Mouse (Mus musculus): ENCODE data around the gene Kyat1. TPM values are rescaled to one million over a fixed set of nuclear protein-coding genes. Genes with fewer than 3 reads are reported as not detected.
A peak's percentile ranks its signal among the peaks of the same experiment; 100 is the strongest.
"Not testable (repeated sequence)": the region's sequence is repeated elsewhere in the genome, so short reads cannot be mapped to it uniquely, and the experiment has no call there.

The Kyat1 gene
- total RNA-seq, 2 experiments from 2014 or later, result 44.5 to 44.6 TPM

DNA sequence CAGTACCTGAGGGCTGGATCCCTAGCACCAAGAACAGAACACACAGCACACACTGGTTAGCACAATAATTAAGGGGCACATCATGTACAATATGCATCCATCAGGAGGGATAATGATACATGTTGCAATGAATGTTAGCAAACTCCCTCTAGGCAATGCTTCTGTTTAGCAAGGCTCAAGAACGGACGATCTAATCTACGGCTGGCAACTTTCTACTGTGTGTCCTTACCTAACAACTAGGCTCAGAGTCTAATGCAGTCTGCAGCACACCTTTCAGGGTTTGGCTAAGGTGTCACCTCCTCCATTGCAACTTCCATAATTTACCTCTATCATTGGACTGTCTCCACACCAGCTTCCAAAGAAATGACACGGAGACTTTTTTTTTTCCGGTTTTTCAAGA is 10.6 kb upstream of the Kyat1 start:
- intact Hi-C loops (cut with DNase I), result no loop called here
- no peak for DNase-seq

GRCm38 (mm10) chr2:30215493-30215892 is 9.8 kb upstream of the Kyat1 start:
- intact Hi-C loops (cut with DNase I), result no loop called here
- peak in 1 of 2 experiments; percentile 30 for DNase-seq

- DNase-seq, result no peak
- intact Hi-C loops (cut with DNase I), result no loop called here
Measured at GRCm38 (mm10) chr2:30214745-30215144, 9.1 kb upstream of the Kyat1 start.

DNA sequence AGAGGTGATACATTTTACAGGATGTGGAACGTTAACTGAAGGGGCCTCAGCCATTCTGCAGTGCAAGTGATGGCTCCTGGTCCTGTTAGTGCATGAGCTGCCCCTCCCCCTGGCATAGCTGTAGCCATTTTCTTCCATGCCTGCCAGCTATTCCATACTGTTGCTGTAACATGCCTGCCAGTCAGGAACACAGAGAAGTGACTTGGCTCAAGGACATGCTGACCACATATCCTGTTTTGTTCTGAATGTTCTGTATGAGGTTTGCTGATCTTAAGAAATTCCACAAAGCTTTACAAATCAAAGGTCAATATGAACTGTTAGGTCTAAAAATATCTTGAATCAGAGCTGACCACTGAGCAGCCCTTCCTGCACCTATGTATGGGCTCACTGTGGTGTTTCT is 7.3 kb upstream of the Kyat1 start:
- intact Hi-C loops (cut with DNase I), result no loop called here
- no peak for DNase-seq

GRCm38 (mm10) chr2:30212169-30212545 is 6.5 kb upstream of the Kyat1 start:
- intact Hi-C loops (cut with DNase I), result no loop called here

DNA sequence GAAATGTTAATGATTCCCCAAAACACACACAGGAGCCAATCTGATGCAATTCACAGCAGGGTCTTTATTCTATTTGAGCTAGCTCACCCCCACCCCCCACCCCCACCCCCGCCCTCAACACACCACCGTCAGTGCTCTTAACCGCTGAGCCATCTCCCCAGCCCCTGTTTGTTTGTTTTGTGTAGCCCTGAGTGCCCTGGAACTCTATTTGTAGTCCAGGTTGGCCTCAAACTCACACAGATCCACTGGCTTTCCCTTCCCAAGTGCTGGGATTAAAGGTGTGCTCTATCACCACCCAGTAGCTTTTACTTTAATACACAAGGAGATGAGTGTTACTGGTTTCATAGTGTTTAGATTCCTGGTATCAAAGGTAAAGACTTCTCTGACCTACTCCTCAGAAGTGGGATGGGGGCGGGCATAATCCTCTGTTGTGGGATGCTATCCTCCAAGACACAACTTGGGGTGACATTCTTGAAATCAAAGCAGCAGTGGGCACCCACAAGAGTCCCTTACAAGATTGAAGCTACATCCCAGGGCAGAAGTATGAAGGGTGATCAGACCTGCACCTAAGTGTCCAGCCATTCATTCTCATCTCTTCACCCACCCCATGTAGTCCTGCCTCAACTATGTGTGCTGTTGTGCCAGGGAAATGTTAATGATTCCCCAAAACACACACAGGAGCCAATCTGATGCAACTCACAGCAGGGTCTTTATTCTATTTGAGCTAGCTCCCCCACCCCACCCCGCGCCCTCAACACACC is 5.9 kb upstream of the Kyat1 start:
- intact Hi-C loops (cut with DNase I), result no loop called here
- DNase-seq, result no peak

More at GRCm38 (mm10) chr2:30212169-30212545, 6.5 kb upstream of the Kyat1 start:
- no peak for DNase-seq

DNA sequence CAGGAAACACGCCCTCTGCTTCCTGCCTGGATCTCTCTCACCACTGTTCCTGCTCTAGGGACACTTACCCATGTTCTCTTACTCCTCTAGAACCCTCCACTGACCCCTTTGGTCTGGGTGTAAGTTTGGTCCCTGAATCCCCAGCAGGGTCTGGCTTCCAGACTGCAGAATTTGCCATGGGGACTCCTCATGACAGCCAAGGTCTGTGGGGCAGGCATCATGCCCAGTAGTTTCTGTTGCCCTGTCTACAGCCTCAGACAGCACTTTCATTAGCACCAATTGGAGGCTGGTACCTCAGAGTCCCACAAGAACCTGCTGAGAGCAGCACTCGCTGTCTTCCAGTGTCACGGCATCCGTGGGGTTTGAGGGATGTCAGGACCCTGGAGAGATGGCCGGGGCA is 2.2 kb upstream of the Kyat1 start:
- intact Hi-C loops (cut with DNase I), result loop anchor here (2.0 kb wide), 1 partner anchor 63 kb away; no protein-coding TSS in a partner anchor
- no peak for DNase-seq

DNA sequence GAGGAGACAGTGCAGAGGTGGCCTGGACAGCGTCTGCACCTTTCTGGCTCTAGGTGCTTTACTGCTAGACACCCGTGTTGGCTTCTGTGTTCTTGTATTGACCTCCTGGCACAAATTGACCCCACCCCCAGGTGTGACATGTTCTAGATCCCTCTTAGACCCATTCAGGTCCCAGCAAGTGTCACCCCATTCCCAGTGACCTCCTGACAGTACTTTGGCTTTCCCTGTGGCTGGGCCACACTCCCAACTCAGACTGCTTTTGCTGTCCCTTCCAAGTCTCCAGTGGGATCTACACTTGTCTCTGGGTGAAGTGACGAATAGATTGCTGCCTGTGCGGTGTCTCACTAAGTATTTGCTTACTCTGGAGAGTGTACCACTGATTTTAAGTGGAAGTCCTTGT is 1.8 kb upstream of the Kyat1 start:
- intact Hi-C loops (cut with DNase I), result loop anchor here (2.0 kb wide), 1 partner anchor 63 kb away; no protein-coding TSS in a partner anchor
- DNase-seq, result no peak

DNA sequence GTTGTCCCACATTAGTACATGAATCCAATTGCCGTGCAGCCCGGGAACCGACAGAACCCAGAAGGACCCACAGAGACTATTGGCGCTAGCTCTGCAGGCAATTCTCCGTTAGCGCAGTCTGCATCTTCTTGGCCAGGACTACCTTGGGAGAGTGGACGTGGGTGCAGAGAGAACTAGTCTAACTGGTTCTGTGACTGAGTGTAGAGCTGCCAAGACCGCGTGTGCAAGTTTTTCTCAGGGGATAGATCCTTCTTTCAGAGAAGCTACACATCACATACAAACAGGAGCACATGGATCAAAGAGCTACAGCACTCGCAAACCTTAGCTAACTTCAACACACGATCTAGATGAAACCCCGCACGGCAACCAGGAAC is 405 bp downstream of the Kyat1 start:
- intact Hi-C loops (cut with DNase I), result loop anchor here (1.0 kb wide), 1 partner anchor 32 kb away; the partner anchor contains the start of gene Lrrc8a

GRCm38 (mm10) chr2:30203439-30203838 is 2.2 kb downstream of the Kyat1 start:
- intact Hi-C loops (cut with DNase I), result no loop called here
- peak in 1 of 2 experiments; percentile 44 for DNase-seq

More for the DNA sequence above, 405 bp downstream of the Kyat1 start:
- DNase-seq, result no peak

DNA sequence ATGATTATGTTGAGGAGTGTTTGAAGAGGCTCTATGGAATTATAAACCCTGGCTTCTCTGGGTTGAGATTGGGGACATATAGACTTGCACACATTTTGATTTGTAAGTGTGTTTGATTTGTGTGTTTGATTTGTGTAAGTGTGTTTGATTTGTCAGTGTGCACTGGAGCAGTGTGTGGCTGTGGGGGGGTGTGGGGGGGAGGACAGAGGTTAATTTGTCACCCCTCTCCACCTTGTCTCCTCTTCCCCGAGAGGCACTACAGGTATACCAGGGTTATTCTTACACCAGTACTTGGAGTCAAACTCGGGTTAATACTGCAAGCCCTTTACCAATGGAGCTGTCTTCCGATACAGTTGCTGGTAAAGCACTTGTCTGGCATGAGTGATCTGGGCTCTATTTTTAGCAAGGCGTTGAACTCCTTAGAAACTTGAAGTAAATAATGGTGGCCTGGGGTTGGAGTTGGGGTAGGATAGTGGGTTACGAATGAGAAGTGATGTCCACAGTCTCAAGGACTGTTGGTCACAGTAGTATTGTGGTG is 5.2 kb downstream of the Kyat1 start:
- intact Hi-C loops (cut with DNase I), result no loop called here

DNA sequence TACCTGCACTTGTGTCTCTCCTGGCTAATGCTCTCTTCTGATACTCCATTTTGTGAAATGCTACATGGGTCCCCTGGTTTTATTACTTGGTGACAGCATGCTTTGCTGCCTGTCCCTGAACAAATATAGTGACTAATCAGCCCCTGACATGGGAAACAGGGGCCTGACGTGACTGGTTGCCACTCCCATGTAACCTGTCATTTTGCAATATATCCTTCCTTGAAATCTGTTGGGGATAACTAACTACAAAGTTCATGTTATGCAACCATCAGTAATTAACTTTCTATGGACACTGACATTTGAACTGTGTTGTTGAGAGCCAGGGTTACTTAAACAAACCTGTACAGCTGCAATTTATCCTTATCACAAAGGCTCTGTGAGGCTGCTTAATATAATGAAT is 5.7 kb downstream of the Kyat1 start:
- DNase-seq, result no peak
- intact Hi-C loops (cut with DNase I), result no loop called here

More for the DNA sequence above, 5.2 kb downstream of the Kyat1 start:
- no peak for DNase-seq

- intact Hi-C loops (cut with DNase I), result no loop called here
- DNase-seq, result no peak
Measured at GRCm38 (mm10) chr2:30198021-30198420, 7.6 kb downstream of the Kyat1 start.

GRCm38 (mm10) chr2:30194656-30195055 is 11.0 kb downstream of the Kyat1 start:
- no peak for DNase-seq
- intact Hi-C loops (cut with DNase I), result no loop called here

DNA sequence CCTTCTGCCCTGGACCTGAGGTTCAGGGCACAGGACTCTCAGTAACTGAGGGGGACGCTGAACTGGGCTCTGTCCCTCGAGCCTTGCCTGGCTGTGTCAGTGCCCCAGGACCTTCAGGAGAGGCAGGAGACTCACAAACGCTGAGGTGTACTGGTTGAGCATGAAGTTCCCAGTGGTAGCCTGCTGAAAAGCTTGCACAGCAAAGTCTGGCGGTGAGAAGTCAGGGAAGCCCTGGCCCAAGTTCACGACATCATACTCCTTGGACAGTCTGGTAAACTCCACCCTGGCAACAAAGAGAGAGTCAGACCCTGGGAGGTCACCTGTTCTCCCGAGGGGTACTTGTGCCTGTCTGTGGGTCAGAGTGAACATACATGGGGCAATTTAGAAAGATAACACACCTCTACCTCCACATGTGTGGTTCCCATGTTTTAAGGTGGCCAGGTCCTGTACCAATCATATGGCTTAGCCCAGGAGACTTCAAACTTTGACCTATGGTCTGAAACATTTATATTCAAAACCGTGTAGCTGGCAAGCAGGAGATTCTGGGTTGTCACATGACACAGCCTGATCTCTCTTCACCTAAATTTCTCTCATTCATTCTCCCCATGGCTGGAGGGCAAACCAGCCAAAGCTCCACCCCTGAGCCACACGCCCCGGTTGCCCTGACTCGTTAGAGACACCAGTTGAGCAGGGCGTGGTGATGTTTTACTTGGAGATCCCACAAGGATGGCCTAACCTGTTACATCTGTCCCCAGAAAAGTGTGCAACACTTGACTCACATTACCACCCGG is 13.7 kb downstream of the Kyat1 start:
- DNase-seq, result no peak
- intact Hi-C loops (cut with DNase I), result no loop called here

GRCm38 (mm10) chr2:30185681-30186080 is 20.0 kb downstream of the Kyat1 start:
- no peak for DNase-seq
- intact Hi-C loops (cut with DNase I), result no loop called here

- intact Hi-C loops (cut with DNase I), result no loop called here
Measured at GRCm38 (mm10) chr2:30185276-30185675, 20.4 kb downstream of the Kyat1 start.

DNA sequence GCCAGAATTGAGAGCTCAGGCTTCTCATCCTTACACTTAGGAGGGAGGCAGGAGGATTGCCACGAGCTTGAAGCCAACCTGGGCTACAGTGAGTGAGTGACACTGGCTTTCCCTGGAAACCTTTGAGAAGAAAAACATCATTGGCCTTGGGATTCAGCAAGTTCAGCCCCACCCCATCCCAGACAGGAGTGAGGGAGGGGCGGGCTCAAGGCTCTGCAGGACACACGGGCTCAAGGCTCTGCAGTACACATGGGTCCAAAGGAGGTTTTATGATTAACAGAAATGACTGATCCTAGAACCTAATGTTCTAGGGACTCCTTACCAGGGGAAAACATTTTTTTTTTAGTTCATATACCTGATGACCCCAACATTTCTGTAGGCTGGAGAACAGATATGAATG is 21.9 kb downstream of the Kyat1 start:
- no peak for DNase-seq
- intact Hi-C loops (cut with DNase I), result no loop called here

More at GRCm38 (mm10) chr2:30185276-30185675, 20.4 kb downstream of the Kyat1 start:
- no peak for DNase-seq

- no peak for DNase-seq
Measured at GRCm38 (mm10) chr2:30182424-30182823, 23.2 kb downstream of the Kyat1 start.

GRCm38 (mm10) chr2:30178711-30179110 is 26.9 kb downstream of the Kyat1 start:
- intact Hi-C loops (cut with DNase I), result loop anchor here (2.0 to 5.0 kb wide), 2 partner anchors 60 to 94 kb away; no protein-coding TSS in a partner anchor
- not testable (repeated sequence) for DNase-seq

More at GRCm38 (mm10) chr2:30182424-30182823, 23.2 kb downstream of the Kyat1 start:
- intact Hi-C loops (cut with DNase I), result no loop called here

Data from heart, postnatal 10 days (tissue).